In genomic region chr3:117310801-117311368, GRCm38 (mm10) we compare ENCODE assay signal across 25 mouse cellular contexts. TPM values are rescaled to one million over a fixed set of nuclear protein-coding genes. Genes with fewer than 3 reads are reported as not detected.
"Had no signal": no experiment of that assay in that cellular context is flagged by ENCODE, and none has a peak within 500 bp of the region (broad histone marks: within the 10 kb centered on the region; RNA-seq: fewer than 3 reads in every experiment).

No protein-coding gene starts in this region.

- H3K9me3 ChIP-seq: heart, embryonic 10.5 days; heart, embryonic 12.5 days; hindbrain, embryonic 13.5 days; intestine, embryonic 15.5 days; limb, embryonic 10.5 days; limb, embryonic 12.5 days; liver, embryonic 13.5 days; liver, embryonic 15.5 days had no signal

- H3K27me3 ChIP-seq: heart, embryonic 12.5 days; hindbrain, embryonic 13.5 days; intestine, embryonic 15.5 days; limb, embryonic 12.5 days; liver, embryonic 13.5 days; liver, embryonic 15.5 days had no signal

- H3K27ac ChIP-seq: heart, embryonic 10.5 days; hindbrain, embryonic 13.5 days; intestine, embryonic 15.5 days; left cerebral cortex, adult 2 months; limb, embryonic 10.5 days; limb, embryonic 12.5 days; liver, embryonic 13.5 days; liver, embryonic 15.5 days had no signal

- ATAC-seq: hindbrain, embryonic 16.5 days; inflammation-experienced regulatory T-cells, adult 6 months; intestine, embryonic 15.5 days; intestine, postnatal 0 days had no signal

- H3K36me3 ChIP-seq: heart, embryonic 10.5 days; heart, embryonic 12.5 days; hindbrain, embryonic 13.5 days; intestine, embryonic 15.5 days; limb, embryonic 10.5 days; limb, embryonic 12.5 days; liver, embryonic 13.5 days; liver, embryonic 15.5 days had no signal

- H3K9ac ChIP-seq: heart, embryonic 12.5 days; hindbrain, embryonic 13.5 days; intestine, embryonic 15.5 days; limb, embryonic 12.5 days; liver, embryonic 13.5 days; liver, embryonic 15.5 days had no signal

- H3K4me3 ChIP-seq: heart, embryonic 10.5 days; heart, embryonic 12.5 days; hindbrain, embryonic 13.5 days; intestine, embryonic 15.5 days; left cerebral cortex, adult 2 months; limb, embryonic 10.5 days; limb, embryonic 12.5 days; liver, embryonic 13.5 days; liver, embryonic 15.5 days had no signal

- DNase-seq: gastrocnemius, postnatal 14 days; gastrocnemius, postnatal 36 days; heart, adult 18-20 months; heart, postnatal 14 days; heart, postnatal 36 days; kidney, adult 18-20 months; kidney, adult 8-10 months; kidney, postnatal 10 days; kidney, postnatal 25 days; kidney, postnatal 4 days; liver; liver, embryonic 13.5 days had no signal

- H3K4me2 ChIP-seq: heart, embryonic 12.5 days; hindbrain, embryonic 13.5 days; intestine, embryonic 15.5 days; limb, embryonic 12.5 days; liver, embryonic 11.5 days; liver, embryonic 13.5 days; liver, embryonic 15.5 days had no signal

- H3K4me1 ChIP-seq: heart, embryonic 10.5 days; heart, embryonic 12.5 days; hindbrain, embryonic 13.5 days; intestine, embryonic 15.5 days; limb, embryonic 10.5 days; limb, embryonic 12.5 days; liver, embryonic 13.5 days; liver, embryonic 15.5 days had no signal

RNA-seq across cellular contexts. Expression of gene Plppr4, which starts 49.8 kb away (rescaled TPM):
- total RNA-seq: hematopoietic stem cell, adult 5-6 weeks had no signal
- polyA plus RNA-seq: inflammation-experienced regulatory T-cells, adult 6 months had no signal
